Mouse (Mus musculus): ENCODE data around the gene B3galnt2.

DNA sequence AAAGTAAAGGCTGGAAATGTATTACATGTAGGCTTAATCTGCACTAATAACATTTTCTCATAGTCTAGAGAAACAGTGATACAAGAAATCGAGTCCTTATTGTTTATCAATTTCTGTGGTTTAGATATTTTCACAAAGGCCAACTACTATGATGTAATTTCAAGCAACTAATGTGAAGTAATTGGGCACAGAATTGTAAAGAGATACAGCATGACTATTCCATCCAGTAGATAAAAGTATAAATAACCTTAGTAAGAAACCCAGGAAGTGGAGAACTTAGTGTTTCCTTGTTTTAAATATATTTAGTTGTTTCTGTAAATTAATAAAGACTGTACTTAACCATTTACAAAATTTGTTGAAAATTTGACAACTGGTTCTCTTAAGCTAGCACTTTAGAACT is 15.5 kb downstream of the B3galnt2 start:
- TF ChIP-seq EP300 (IDR thresholded peaks at IDR 0.05; ENCODE audit: low read depth) (no peak), CTCF (IDR thresholded peaks at IDR 0.05; ENCODE audit: low read depth) (no peak)
